Mouse (Mus musculus) thymus, adult 2 months (tissue): ENCODE measurements around the gene Cebpg. TPM values are rescaled to one million over a fixed set of nuclear protein-coding genes. Genes with fewer than 3 reads are reported as not detected.

ENCODE experiments used
- DNase-seq: peaks from one replicate; pipeline ENCODE4 v3.0.0; 2021
- H3K27ac ChIP-seq: fragments of 200-500 bp; 2 replicates; pipeline ENCODE4 v1.5.1; 2012; ENCODE audit warnings: low read length, control low read depth; ENCODE audit not compliant: control insufficient read depth, insufficient read depth
- H3K27me3 ChIP-seq: fragments of 200-500 bp; 2 replicates; pipeline ENCODE4 v1.6.1; 2012; ENCODE audit warnings: mild to moderate bottlenecking, low read length, moderate library complexity, mixed read lengths; ENCODE audit not compliant: control insufficient read depth, insufficient read depth
- H3K36me3 ChIP-seq: fragments of 200-500 bp; 2 replicates; pipeline ENCODE4 v1.6.1; 2012; ENCODE audit warnings: mild to moderate bottlenecking, low read length, moderate library complexity; ENCODE audit not compliant: control insufficient read depth, insufficient read depth
- H3K4me1 ChIP-seq: fragments of 200-500 bp; replicated peaks from 2 replicates; pipeline ENCODE4 v1.6.1; 2012; ENCODE audit warnings: low read length; ENCODE audit not compliant: control insufficient read depth, insufficient read depth
- H3K4me3 ChIP-seq: fragments of 200-500 bp; 2 replicates; pipeline ENCODE4 v1.5.1; 2012; ENCODE audit warnings: mild to moderate bottlenecking, low read length, control low read depth, moderate library complexity; ENCODE audit not compliant: control insufficient read depth, insufficient read depth
- CTCF ChIP-seq: fragments of 200-500 bp; IDR thresholded peaks from 2 replicates; pipeline ENCODE4 v1.5.1; 2012; ENCODE audit warnings: mild to moderate bottlenecking, control low read depth, low read length, moderate library complexity, borderline replicate concordance; ENCODE audit not compliant: control insufficient read depth, poor library complexity, insufficient read depth; ENCODE audit errors: extremely low read depth
- POLR2A ChIP-seq: fragments of 200-500 bp; IDR thresholded peaks from 2 replicates; pipeline ENCODE4 v1.6.1; 2012; ENCODE audit warnings: mild to moderate bottlenecking, low read length, control low read depth, moderate library complexity; ENCODE audit not compliant: control insufficient read depth, poor library complexity, insufficient read depth; ENCODE audit errors: extremely low read depth
- WGBS: fragments of 180-500 bp; shearing (Covaris S2); methylation state at CpG from one replicate; pipeline ENCODE4 v1.1.7; 2018; 5-methylcytosine and 5-hydroxymethylcytosine counted together
- polyA plus RNA-seq: library from polyadenylated mRNA; depleted of rRNA; stranded (reverse); fragments of >200 nt; gene quantifications from 2 replicates; pipeline ENCODE4 v1.2.3, GENCODE M21; 2012

Gene Cebpg
- polyA plus RNA-seq, 1 experiment = 11.9 TPM

- TF ChIP-seq POLR2A (no peak), CTCF (no peak)
- Histone ChIP-seq H3K4me3 (no peak overlapping the region), H3K36me3 (no peaks in the 10 kb centered on the region), H3K4me1 (peaks cover 5% of the 10 kb centered on the region; the same call in 1 of the 2 replicates), H3K27me3 (no peaks in the 10 kb centered on the region), H3K27ac (no peak overlapping the region)
- DNase-seq = no peak
- WGBS = 81% methylated on average over 14 of the region's 14 CpGs
Measured at GRCm38 (mm10) chr7:35064286-35065258, 8.2 kb upstream of the Cebpg start.

DNA sequence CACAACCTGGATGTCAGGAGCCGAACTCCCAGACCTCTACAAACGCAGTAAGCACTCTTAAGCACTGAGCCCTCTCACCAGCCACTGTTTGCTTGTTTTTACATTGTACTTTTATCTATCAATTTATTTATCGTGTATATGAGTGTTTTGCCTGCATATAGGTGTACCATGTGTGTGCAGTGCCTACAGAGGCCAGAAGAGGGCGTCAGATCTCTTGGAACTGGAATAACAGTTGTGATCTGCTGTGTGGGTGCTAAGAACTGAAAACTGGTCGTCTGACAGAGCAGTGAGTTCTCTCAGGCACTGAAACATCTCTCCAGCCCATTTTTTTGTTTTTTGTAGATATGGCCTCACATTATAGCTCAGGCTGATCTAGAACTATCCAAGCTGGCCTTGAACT lies 3.1 kb upstream of the Cebpg start:
- no peak overlapping the region for H3K4me3 ChIP-seq
- H3K4me1 ChIP-seq = peaks cover 9% of the 10 kb centered on the region
- no peaks in the 10 kb centered on the region for H3K36me3 ChIP-seq
- H3K27ac ChIP-seq = no peak overlapping the region
- TF ChIP-seq CTCF = no peak
- no peak for TF ChIP-seq POLR2A
- no peak for DNase-seq
- no peaks in the 10 kb centered on the region for H3K27me3 ChIP-seq
- 89% methylated on average over 5 of the region's 5 CpGs for WGBS

- H3K4me1 ChIP-seq = peaks cover 9% of the 10 kb centered on the region
- no peak overlapping the region for H3K4me3 ChIP-seq
- H3K36me3 ChIP-seq = no peaks in the 10 kb centered on the region
- H3K27ac ChIP-seq = no peak overlapping the region
- WGBS = 100% methylated on average over 1 of the region's 1 CpGs
- TF ChIP-seq POLR2A (no peak), CTCF (no peak)
- DNase-seq = no peak
- H3K27me3 ChIP-seq = no peaks in the 10 kb centered on the region
Measured at GRCm38 (mm10) chr7:35058329-35058728, 2.0 kb upstream of the Cebpg start.

DNA sequence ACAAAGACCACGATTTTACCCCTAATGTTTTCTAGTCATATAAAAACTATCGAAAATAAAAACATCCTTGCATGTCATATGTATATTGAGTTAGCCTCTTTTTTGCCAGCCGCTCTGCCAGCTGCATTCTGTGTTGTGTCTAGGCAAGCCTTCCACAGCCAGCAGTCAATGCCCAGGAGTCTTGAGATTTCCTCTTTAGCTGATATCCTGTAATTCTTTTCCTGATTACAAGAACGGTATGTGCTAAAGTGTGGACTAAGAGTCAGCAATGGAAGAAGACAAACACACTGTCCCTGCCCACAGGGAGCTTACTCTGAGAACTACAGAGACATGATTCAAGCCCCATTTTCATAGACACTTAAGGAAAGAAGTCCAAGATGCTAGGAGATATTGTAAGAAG lies 1.2 kb upstream of the Cebpg start:
- H3K27me3 ChIP-seq = no peaks in the 10 kb centered on the region
- no peak for DNase-seq
- no peak overlapping the region for H3K27ac ChIP-seq
- H3K4me3 ChIP-seq = no peak overlapping the region
- H3K36me3 ChIP-seq = no peaks in the 10 kb centered on the region
- peaks cover 11% of the 10 kb centered on the region for H3K4me1 ChIP-seq
- TF ChIP-seq CTCF = no peak
- no peak for TF ChIP-seq POLR2A
- WGBS = 75% methylated on average over 4 of the region's 4 CpGs

DNA sequence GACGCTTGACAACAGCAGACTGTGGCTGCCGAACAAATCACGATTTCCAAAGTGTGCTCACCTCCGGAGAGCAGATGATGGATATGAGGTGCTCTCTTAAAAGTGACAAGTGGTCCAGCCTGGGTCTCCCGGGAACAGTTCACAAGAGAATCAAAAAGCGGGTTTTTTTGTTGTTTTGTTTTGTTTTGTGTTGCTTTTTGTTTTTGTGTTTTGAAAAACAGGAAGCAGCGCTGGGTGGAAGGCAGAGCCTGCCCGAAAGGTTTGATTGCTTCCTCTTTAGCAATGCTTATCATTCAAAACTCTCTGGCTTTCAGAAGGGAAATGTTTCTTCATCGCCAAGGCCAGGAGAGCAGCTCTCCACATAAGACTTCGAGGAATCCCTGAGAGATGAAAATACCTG lies 626 bp upstream of the Cebpg start:
- no peaks in the 10 kb centered on the region for H3K36me3 ChIP-seq
- WGBS = 8% methylated on average over 10 of the region's 10 CpGs
- H3K4me3 ChIP-seq = peak overlapping the region; percentile 42
- TF ChIP-seq POLR2A (no peak), CTCF (no peak)
- peak overlapping the region; percentile 50; the same call in 1 of the 2 replicates for H3K27ac ChIP-seq
- no peak for DNase-seq
- H3K4me1 ChIP-seq = peaks cover 11% of the 10 kb centered on the region
- H3K27me3 ChIP-seq = no peaks in the 10 kb centered on the region

DNA sequence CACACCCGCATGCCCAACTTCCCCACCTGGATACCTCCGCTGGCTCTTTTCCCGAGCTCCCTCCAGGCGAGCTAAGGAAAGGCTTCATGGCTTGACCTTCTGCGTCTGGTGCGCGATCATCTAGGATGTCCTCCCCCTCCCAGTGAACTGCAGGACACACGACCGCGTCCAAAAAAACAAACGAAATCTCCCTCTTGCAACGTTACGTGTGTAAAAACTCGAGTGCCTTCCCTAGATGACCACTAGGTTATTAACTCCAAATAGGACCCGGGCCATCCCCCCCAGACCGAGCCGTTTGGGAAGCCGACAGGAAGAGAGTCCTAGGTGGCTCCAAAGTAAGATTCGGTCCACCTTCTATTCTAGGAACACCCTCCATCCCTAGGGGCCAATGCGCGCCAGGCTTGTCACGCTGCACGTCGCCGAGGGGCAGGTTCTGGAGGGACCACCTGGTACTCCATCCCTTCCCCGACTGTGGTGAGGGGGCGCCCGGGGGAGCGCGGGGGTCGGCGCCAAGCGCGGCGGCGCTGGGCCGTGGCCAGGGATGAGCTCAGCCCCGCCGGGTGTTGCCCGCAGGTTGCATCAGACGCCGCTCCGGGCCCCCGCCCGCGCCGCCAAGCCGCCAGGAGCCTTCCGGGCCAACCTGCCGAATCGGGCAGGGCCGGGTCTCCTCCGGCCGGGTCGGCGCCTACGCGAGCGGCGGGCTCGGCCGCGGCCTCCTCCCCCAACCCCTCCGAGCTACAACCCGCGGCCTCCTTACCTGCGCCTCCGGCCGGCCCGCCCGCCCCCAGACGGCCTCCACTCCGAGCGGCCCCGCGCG lies 546 bp downstream of the Cebpg start:
- WGBS = under 1% methylated on average over 53 of the region's 77 CpGs
- H3K4me3 ChIP-seq = peak overlapping the region; percentile 61
- no peak for TF ChIP-seq POLR2A
- peak overlapping the region; percentile 4; the same call in 1 of the 2 replicates for H3K27ac ChIP-seq
- no peak for DNase-seq
- H3K27me3 ChIP-seq = no peaks in the 10 kb centered on the region
- no peaks in the 10 kb centered on the region for H3K36me3 ChIP-seq
- peaks cover 11% of the 10 kb centered on the region for H3K4me1 ChIP-seq
